ENCODE assay signal across 8 mouse cellular contexts in genomic region chr7:66175738-66176137, GRCm38 (mm10).
DNase-seq lines count a peak whose midpoint lies in the region; ATAC-seq and TF ChIP-seq lines count a peak whose summit lies in the region.
"Had no signal": no experiment of that assay in that cellular context is flagged by ENCODE, and none has a peak within 500 bp of the region (broad histone marks: within the 10 kb centered on the region; RNA-seq: fewer than 3 reads in every experiment).

No protein-coding gene starts in this region.

- H3K4me3 ChIP-seq in spleen, adult 2 months (ENCODE audit: extremely low read depth, insufficient read depth, insufficient read length): peak overlapping the region; percentile 49
- no peak overlapping the region for H3K4me3 ChIP-seq in MEL (ENCODE audit: control insufficient read depth in 1 of 2, insufficient read depth in 1 of 2, low read depth in 2 of 2, low read length in 2 of 2)
- no peak overlapping the region for H3K4me3 ChIP-seq in liver, embryonic 12.5 days
- H3K4me3 ChIP-seq in small intestine, adult 2 months (ENCODE audit: low read depth, low read length): no peak overlapping the region

- no peak overlapping the region for H3K4me2 ChIP-seq in liver, embryonic 12.5 days

- peak; percentile 33 for ATAC-seq in liver, embryonic 12.5 days

- WGBS in spleen, adult 2 months: 20% methylated on average over 6 of the region's 6 CpGs
- WGBS in liver, embryonic 12.5 days (ENCODE audit: insufficient replicate concordance): 52% methylated on average over 6 of the region's 6 CpGs
- 90% methylated on average over 6 of the region's 6 CpGs for WGBS in small intestine, adult 2 months

- TF ChIP-seq EP300 in MEL (IDR thresholded peaks at IDR 0.05; ENCODE audit: low read depth in 1 of 2, low read length in 2 of 2): no peak

- DNase-seq in spleen, adult 2 months (ENCODE audit: low read depth in 1 of 2, low spot score in 2 of 2): peak in 1 of 2 experiments; percentile 68
- DNase-seq in spleen, postnatal 14 days (ENCODE audit: low spot score in 2 of 2): no peak
- peak; percentile 28 for DNase-seq in MEL (ENCODE audit: low read depth, low spot score)
- no peak for DNase-seq in right cerebral cortex, adult 18-20 months
- no peak for DNase-seq in urinary bladder, adult 2 months (ENCODE audit: low spot score)
- DNase-seq: kidney, adult 18-20 months had no signal

- H3K27ac ChIP-seq in spleen, adult 2 months (ENCODE audit: insufficient read depth, low read length): peak overlapping the region; percentile 87
- H3K27ac ChIP-seq in MEL (ENCODE audit: control insufficient read depth, low read depth, low read length): no peak overlapping the region
- peak overlapping the region; percentile 41; the same call in 1 of the 2 replicates for H3K27ac ChIP-seq in liver, embryonic 12.5 days
- H3K27ac ChIP-seq in small intestine, adult 2 months (ENCODE audit: insufficient read depth, low read depth, low read length): peak overlapping the region; percentile 11; the same call in 1 of the 2 replicates

- H3K4me1 ChIP-seq in spleen, adult 2 months (ENCODE audit: control insufficient read depth, insufficient read depth, insufficient read length): peaks cover 30% of the 10 kb centered on the region
- H3K4me1 ChIP-seq in MEL (ENCODE audit: control insufficient read depth in 1 of 2, insufficient read depth in 2 of 2, low read length in 2 of 2): no peaks in the 10 kb centered on the region
- peaks cover 56% of the 10 kb centered on the region for H3K4me1 ChIP-seq in liver, embryonic 12.5 days
- no peaks in the 10 kb centered on the region for H3K4me1 ChIP-seq in small intestine, adult 2 months (ENCODE audit: control insufficient read depth, insufficient read depth, insufficient read length, low read length)

- no peaks in the 10 kb centered on the region for H3K27me3 ChIP-seq in spleen, adult 2 months (ENCODE audit: control insufficient read depth, insufficient read depth, low read length)
- H3K27me3 ChIP-seq in MEL (ENCODE audit: control insufficient read depth in 1 of 2, insufficient read depth in 2 of 2, low read length in 2 of 2): no peaks in the 10 kb centered on the region
- no peaks in the 10 kb centered on the region for H3K27me3 ChIP-seq in liver, embryonic 12.5 days (replicated peaks)
- H3K27me3 ChIP-seq in small intestine, adult 2 months (ENCODE audit: control insufficient read depth, insufficient read depth, low read length): no peaks in the 10 kb centered on the region

- no peak for TF ChIP-seq RAD21 in MEL (IDR thresholded peaks at IDR 0.05; ENCODE audit: low read depth, low read length)

- TF ChIP-seq CTCF in spleen, adult 2 months (IDR thresholded peaks at IDR 0.05; ENCODE audit: extremely low read depth, insufficient read depth, insufficient read length, insufficient replicate concordance): no peak
- TF ChIP-seq CTCF in MEL (IDR thresholded peaks at IDR 0.05 in 2 of 3, conservative IDR thresholded peaks at IDR 0.05 in 1 of 3; ENCODE audit: control insufficient read depth in 1 of 3, insufficient read depth in 1 of 3, low read depth in 2 of 3, low read length in 3 of 3, poor library complexity in 1 of 3, severe bottlenecking in 1 of 3): no peak
- TF ChIP-seq CTCF in small intestine, adult 2 months (IDR thresholded peaks at IDR 0.05; ENCODE audit: extremely low read depth, insufficient read length, insufficient replicate concordance, low read depth, low read length): no peak

- H3K79me2 ChIP-seq in MEL (ENCODE audit: control insufficient read depth, insufficient read depth, low read length, poor library complexity): no peaks in the 10 kb centered on the region

- H3K9me3 ChIP-seq in MEL (replicated peaks; ENCODE audit: insufficient read depth, low read length): no peaks in the 10 kb centered on the region
- H3K9me3 ChIP-seq in liver, embryonic 12.5 days (replicated peaks): no peaks in the 10 kb centered on the region

- peaks cover 14% of the 10 kb centered on the region for H3K36me3 ChIP-seq in spleen, adult 2 months (ENCODE audit: control insufficient read depth, insufficient read depth, low read length)
- H3K36me3 ChIP-seq in MEL (ENCODE audit: control insufficient read depth in 1 of 2, insufficient read depth in 2 of 2, low read length in 2 of 2): no peaks in the 10 kb centered on the region; a peak in 1 of 4 replicates
- H3K36me3 ChIP-seq in liver, embryonic 12.5 days: peaks cover 54% of the 10 kb centered on the region
- no peaks in the 10 kb centered on the region for H3K36me3 ChIP-seq in small intestine, adult 2 months (ENCODE audit: control insufficient read depth, insufficient read depth, low read length)

- no peak; the same call in 1 of the 2 replicates for TF ChIP-seq POLR2A in spleen, adult 2 months (IDR thresholded peaks at IDR 0.05; ENCODE audit: low read depth, low read length)
- TF ChIP-seq POLR2A in MEL (IDR thresholded peaks at IDR 0.05; ENCODE audit: control insufficient read depth in 1 of 2, insufficient read depth in 1 of 2, low read depth in 1 of 2, low read length in 2 of 2, poor library complexity in 1 of 2): no peak
- no peak for TF ChIP-seq POLR2A in small intestine, adult 2 months (IDR thresholded peaks at IDR 0.05; ENCODE audit: low read depth, low read length)

- no peak overlapping the region for H3K9ac ChIP-seq in MEL (ENCODE audit: control insufficient read depth, low read depth, low read length, poor library complexity, severe bottlenecking)
- H3K9ac ChIP-seq in liver, embryonic 12.5 days: no peak overlapping the region

TF ChIP-seq in MEL, 35 proteins besides CTCF, POLR2A, EP300 and RAD21:
- TF ChIP-seq MAFK (IDR thresholded peaks at IDR 0.05; ENCODE audit: borderline replicate concordance, low read depth, low read length) (no peak), MEF2A (IDR thresholded peaks at IDR 0.05; ENCODE audit: extremely low read depth, insufficient replicate concordance, low read depth, low read length, poor library complexity, severe bottlenecking) (no peak), ELF1 (IDR thresholded peaks at IDR 0.05; ENCODE audit: low read depth, low read length) (no peak), MYC (IDR thresholded peaks at IDR 0.05; ENCODE audit: low read depth, low read length) (no peak), KAT2A (conservative IDR thresholded peaks at IDR 0.05; ENCODE audit: low read depth, low read length) (no peak), BHLHE40 (IDR thresholded peaks at IDR 0.05; ENCODE audit: borderline replicate concordance, low read depth, low read length) (no peak), CHD1 (IDR thresholded peaks at IDR 0.05; ENCODE audit: low read depth, low read length) (no peak), ETS1 (IDR thresholded peaks at IDR 0.05; ENCODE audit: low read depth, low read length) (no peak), MAX (IDR thresholded peaks at IDR 0.05; ENCODE audit: low read length) (no peak), POLR2AphosphoS5 (IDR thresholded peaks at IDR 0.05; ENCODE audit: borderline replicate concordance, low read depth, low read length) (no peak), MXI1 (IDR thresholded peaks at IDR 0.05; ENCODE audit: low read depth, low read length) (no peak)
TF ChIP-seq in MEL: peak in this region for 0.
